Mouse (Mus musculus): ENCODE measurements at regions not wholly inside any gene's neighbourhood (a gene's known extent, or its start where the extent isn't known, plus 50 kb on each side); places are given as distances from the start of the nearest gene placed in this dataset.

- TF ChIP-seq CTCF (IDR thresholded peaks at IDR 0.05; ENCODE audit: low read depth, low read length) (no peak), POLR2A (IDR thresholded peaks at IDR 0.05; ENCODE audit: extremely low read depth, insufficient read depth, low read length) (no peak)
These were observed 284.9 kb downstream of the Tns1 start for GRCm38 (mm10) chr1:73839351-73839750.

All from liver, adult 2 months (tissue).